Mouse (Mus musculus) adrenal gland, postnatal 25 days (tissue): Measurements from ENCODE around the gene Nr2f1. TPM values are rescaled to one million over a fixed set of nuclear protein-coding genes. Genes with fewer than 3 reads are reported as not detected.
"Not testable (repeated sequence)": the region's sequence is repeated elsewhere in the genome, so short reads cannot be mapped to it uniquely, and the experiment has no call there.

ENCODE experiments used
- DNase-seq: peaks from one replicate; pipeline ENCODE4 v3.0.0; 2021; ENCODE audit warnings: mixed read lengths
- long read RNA-seq: library from polyadenylated mRNA; stranded (forward); transcript quantifications from one replicate; pipeline ENCODE4 v2.0.0, GENCODE M21; 2021
- total RNA-seq: library from RNA; stranded (reverse); gene quantifications from 2 replicates; pipeline ENCODE4 v1.2.3, GENCODE M21; 2021

Gene Nr2f1
- total RNA-seq, result 17.5 and 28.8 TPM in 2 replicates
- long read RNA-seq, transcript Nr2f1-201 (3 exons, 3,207 nt), result major isoform, 9 of 15 reads
- long read RNA-seq, partial matches to known transcripts, result 4 of 15 reads
- long read RNA-seq, other reads (novel, unspliced or antisense), result 2 of 15 reads

GRCm38 (mm10) chr13:78199642-78200160, at the start of gene Nr2f1:
Gene Nr2f1, minus strand, starts transcription at chr13:78199757.
- no peak for DNase-seq

- DNase-seq, result no peak
These were observed 22.1 kb upstream of the Nr2f1 start for GRCm38 (mm10) chr13:78221680-78222079.

- DNase-seq, result not testable (repeated sequence)
These were observed 20.7 kb upstream of the Nr2f1 start for GRCm38 (mm10) chr13:78220238-78220637.

- no peak for DNase-seq
These were observed 15.7 kb upstream of the Nr2f1 start for GRCm38 (mm10) chr13:78215223-78215622.

GRCm38 (mm10) chr13:78213155-78213554, 13.6 kb upstream of the Nr2f1 start:
- DNase-seq, result no peak

- DNase-seq, result no peak
These were observed 12.6 kb upstream of the Nr2f1 start for GRCm38 (mm10) chr13:78212111-78212510.

- DNase-seq, result no peak
These were observed 11.9 kb upstream of the Nr2f1 start for GRCm38 (mm10) chr13:78211231-78212010.

- DNase-seq, result no peak
These were observed 11.2 kb upstream of the Nr2f1 start for GRCm38 (mm10) chr13:78210748-78211089.

GRCm38 (mm10) chr13:78210029-78210747, 10.6 kb upstream of the Nr2f1 start:
- DNase-seq, result peak; percentile 62

GRCm38 (mm10) chr13:78209611-78210028, 10.1 kb upstream of the Nr2f1 start:
- DNase-seq, result no peak

GRCm38 (mm10) chr13:78208689-78209410, 9.3 kb upstream of the Nr2f1 start:
- DNase-seq, result no peak

GRCm38 (mm10) chr13:78207796-78208645, 8.5 kb upstream of the Nr2f1 start:
- peak; percentile 41 for DNase-seq

GRCm38 (mm10) chr13:78206891-78207430, 7.4 kb upstream of the Nr2f1 start:
- DNase-seq, result no peak

GRCm38 (mm10) chr13:78205426-78205825, 5.9 kb upstream of the Nr2f1 start:
- DNase-seq, result no peak

GRCm38 (mm10) chr13:78203348-78204061, 3.9 kb upstream of the Nr2f1 start:
- DNase-seq, result peak; percentile 82

- peak; percentile 61 for DNase-seq
These were observed 3.2 kb upstream of the Nr2f1 start for GRCm38 (mm10) chr13:78202574-78203347.

- DNase-seq, result no peak
These were observed 2.5 kb upstream of the Nr2f1 start for GRCm38 (mm10) chr13:78201871-78202565.

GRCm38 (mm10) chr13:78200991-78201870, 1.7 kb upstream of the Nr2f1 start:
- peak; percentile 93 for DNase-seq
